Mouse (Mus musculus) bone marrow macrophage, adult 2 months (primary cell): Measurements from ENCODE around the gene Smpdl3b.

Experiments
- CTCF ChIP-seq: IDR thresholded peaks from 2 replicates; pipeline ENCODE4 v1.5.1; 2012; ENCODE audit warnings: low read depth, mild to moderate bottlenecking, low read length, moderate library complexity
- POLR2A ChIP-seq: IDR thresholded peaks from 2 replicates; pipeline ENCODE4 v1.6.1; 2012; ENCODE audit warnings: mild to moderate bottlenecking, low read depth, low read length, borderline replicate concordance

DNA sequence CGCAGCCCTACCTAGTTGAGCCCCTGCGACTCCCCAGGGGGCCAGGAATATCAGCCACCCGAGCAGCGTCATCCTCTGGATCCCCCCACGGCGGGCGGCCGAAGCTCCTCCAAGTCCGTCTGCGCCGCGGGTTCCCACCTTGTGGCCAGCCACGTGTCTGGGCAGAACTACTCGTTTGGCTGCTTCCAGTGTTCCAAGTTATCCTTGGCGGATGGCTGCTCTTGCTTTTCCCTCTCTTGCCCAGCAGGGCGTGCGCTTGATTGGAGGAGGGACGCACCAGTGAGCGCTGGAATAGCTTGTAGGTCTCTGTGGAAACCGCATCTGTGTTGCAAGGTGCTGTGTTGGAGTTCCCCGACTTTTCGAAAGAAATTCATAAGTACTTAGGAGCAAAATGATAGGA, at the start of gene Smpdl3b:
- TF ChIP-seq CTCF, result no peak
- TF ChIP-seq POLR2A, result no peak
